Mouse (Mus musculus) 3134 (cell line): ENCODE data around the gene Atp6v1a.
A peak's percentile ranks its signal among the peaks of the same experiment; 100 is the strongest.

Experiments
- DNase-seq: peaks from one replicate; pipeline ENCODE4 v3.0.0-alpha.2; 2011; ENCODE audit warnings: low spot score; ENCODE audit not compliant: insufficient read length; ENCODE audit errors: extremely low read depth

The Atp6v1a gene

DNA sequence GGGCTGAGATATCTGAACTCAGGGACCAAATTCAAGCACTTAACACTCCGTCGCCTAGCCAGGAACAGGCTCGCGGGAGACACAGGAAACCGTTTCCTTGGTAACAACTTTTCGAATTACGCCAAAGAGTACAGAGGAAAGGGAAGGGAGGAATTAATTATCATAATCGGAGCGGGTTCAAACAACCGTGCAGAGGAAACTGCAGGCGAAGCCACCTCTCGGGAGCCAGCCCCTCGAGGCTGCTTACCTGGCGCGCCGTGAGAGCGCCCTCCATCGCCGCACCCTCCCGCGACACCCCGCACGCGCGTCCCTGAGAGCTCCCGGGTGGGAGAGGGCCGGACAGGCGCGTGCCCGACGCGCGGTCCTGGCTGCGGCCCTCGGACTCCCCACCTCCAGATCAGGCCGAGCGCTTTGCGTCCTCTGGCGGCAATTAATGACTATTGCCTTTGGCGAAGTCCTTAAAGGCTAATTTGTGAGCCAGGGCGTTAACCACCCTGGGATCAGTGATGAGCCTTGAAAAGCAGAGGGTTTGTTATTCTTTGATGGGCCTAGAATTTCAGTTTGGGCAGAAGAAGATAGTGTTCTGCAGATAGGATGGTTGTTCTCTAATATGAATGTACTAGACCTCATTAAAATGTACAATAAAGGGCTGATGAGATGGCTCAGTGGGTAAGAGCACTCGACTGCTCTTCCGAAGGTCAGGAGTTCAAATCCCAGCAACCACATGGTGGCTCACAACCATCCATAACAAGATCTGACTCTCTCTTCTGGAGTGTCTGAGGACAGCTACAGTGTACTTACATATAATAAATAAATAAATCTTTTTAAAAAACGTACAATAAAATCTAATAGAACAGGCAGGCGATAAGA is 76.2 kb downstream of the Atp6v1a start, which contains the start of gene Gramd1c:
Gramd1c (minus strand) TSS at position 321 of the 870 bp plus-strand sequence.
- DNase-seq, result peak; percentile 54

DNA sequence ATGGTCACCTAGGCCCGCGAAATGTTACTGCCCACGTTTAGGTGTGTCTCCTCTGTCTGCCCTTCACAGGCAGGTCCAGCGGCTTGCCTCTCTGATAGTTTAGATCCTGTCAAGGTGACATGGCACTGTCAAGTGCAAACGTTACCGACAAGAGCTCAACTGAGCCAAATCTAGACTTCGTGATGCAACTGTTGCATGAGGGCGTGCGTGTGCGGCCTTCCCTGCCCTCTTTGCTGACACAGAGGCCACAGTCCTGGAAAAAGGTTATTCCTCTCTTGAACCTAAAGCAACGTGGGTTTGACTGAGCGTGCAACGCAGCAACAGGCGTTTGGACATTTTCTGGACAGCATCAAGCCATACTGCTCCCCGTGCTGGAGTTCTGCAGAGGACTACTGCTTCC is 78.2 kb downstream of the Atp6v1a start:
- no peak for DNase-seq

DNA sequence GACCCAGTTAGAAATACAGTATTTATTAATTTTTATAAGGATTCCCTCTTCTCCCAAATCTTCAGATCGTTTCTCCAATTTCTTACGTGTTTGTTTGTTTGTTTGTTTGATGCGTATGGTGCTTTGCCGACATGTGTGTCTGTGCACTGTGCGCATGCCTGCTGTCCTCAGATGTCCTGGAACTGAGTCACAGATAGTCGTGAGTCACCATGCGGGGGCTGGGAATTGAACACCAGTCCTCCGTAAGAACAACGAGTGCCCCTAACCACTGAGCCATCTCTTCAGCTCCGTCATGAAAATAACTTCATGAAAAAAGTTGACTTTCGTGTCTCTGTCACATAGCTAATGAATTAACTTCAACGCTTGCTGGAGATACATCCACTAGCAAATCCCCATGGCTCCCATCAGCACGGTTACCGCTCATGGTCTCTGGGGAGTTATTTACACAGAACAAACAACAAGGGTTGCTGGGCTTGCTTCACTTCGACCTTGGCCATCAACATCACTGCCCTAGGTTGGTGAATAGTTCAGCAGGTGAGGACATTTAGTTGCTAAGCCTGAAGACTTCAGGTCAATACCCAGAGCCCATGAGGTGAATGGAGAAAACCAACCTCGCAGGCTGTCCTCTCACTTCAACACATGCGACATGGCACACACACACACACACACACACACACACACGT is 78.8 kb downstream of the Atp6v1a start:
- no peak for DNase-seq

DNA sequence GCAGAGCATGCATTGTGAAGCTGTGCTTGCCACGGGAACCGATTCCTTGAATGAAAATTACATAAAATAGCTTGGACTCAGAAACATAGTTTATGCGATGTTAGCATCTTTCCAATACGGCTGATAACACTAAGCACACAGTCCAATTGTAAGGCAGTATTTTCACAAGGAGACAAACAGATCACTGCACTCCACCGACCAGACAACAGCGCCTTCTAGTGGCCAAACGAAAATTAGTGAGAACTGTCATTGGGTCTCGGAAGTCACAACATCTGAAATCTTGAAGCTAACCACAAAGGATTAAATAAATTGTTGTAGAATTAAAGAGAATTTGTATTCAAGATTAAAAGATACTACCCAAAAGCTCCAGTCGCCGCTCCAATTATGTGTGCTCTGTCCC is 80.8 kb downstream of the Atp6v1a start:
- DNase-seq, result no peak

DNA sequence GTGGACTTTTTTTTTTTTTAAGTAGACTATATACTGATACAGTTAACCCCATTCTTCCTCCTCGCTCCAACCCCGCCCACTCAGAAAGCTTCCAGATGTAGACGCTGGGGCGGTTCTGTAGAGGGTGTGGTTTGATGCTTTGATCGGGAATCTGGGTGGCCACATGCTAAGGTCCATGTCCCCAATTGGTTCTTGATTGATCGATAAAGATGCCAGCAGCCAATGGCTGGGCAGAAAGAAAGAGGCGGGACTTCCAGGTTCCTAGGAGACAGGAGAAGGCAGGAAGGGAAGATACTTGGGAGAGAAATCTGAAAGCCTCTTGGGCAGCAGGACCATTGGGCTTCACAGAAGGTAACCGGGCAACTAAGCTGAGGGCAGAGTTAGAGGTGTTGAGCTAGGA is 83.7 kb downstream of the Atp6v1a start:
- DNase-seq, result no peak

DNA sequence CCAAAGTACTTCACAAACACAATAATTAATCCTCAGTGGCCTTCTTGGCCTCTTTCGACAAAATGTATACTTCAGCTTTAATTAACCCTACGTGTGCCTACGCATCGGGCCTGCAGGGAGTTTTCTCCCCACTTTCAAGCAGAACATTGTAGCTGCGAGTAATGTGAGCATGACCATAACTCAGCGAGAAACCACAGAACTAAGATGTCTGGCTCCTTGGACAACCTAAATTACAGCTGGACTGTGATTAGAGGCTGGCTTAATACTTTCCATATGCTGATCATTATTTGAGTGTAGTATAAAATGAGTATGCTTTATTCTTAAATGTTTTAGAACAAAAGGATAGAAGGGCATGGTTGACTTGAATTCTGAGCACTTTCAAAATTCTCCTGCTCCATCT is 86.2 kb downstream of the Atp6v1a start:
- no peak for DNase-seq

DNA sequence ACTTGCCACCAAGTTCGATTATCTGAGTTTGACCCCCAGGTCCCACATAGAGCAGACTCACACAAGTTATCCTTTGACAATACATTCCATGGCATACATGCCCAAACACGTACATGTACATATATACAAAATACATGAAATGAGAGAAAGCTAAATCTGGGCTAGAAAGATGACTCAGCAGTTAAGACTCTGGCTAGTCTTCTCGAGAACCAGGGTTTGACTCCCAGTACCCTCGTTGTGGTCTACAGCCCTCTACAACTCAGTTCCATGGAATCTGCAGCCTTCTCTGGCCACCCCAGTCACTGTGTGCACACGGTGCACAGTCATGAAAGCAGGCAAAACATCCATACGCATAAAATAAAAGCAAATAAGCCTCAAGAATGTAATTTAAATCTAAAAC is 87.1 kb downstream of the Atp6v1a start:
- DNase-seq, result peak; percentile 12

DNA sequence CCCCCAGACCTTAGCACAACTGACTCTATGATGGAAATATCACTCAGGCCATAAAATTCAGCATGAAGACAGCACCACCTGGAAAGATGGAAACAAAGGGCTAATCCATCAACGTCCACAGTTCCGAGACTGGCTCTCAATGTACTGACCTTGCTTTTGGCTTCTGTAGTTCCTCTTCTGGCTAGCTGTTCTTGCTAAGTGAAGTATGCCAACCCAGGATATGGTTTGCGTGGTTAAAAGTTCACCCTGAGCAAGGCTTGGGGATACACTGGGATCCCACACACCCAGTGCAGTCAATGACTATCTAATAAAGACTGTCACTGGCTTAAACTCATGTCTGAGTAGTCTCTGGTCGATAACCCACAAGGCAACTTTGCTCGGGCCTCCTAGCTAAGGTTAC is 89.4 kb downstream of the Atp6v1a start:
- no peak for DNase-seq

DNA sequence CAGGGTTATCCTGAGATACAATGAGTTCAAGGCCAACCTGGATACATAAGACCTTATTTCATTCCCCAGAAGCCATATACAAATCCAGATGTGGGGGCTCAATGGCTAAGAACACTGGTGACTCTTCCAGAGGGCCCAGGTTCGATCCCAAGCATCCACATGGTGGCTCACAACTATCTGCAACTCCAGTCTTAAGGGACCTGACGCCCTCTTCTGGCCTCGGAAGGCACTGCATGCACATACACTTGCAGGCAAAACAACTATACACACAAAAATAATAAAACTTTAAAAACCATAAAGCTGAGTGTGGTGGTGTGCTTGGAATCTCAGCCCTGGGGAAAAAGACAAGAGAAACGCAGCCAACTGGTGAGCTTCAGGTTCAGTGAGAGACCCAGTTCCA is 100.4 kb downstream of the Atp6v1a start:
- no peak for DNase-seq
